Mouse (Mus musculus): ENCODE data around the gene Hoxd3. TPM values are rescaled to one million over a fixed set of nuclear protein-coding genes. Genes with fewer than 3 reads are reported as not detected.

Hoxd3 gene
- polyA plus RNA-seq, 1 experiment from 2014 or later = 14.5 TPM

DNA sequence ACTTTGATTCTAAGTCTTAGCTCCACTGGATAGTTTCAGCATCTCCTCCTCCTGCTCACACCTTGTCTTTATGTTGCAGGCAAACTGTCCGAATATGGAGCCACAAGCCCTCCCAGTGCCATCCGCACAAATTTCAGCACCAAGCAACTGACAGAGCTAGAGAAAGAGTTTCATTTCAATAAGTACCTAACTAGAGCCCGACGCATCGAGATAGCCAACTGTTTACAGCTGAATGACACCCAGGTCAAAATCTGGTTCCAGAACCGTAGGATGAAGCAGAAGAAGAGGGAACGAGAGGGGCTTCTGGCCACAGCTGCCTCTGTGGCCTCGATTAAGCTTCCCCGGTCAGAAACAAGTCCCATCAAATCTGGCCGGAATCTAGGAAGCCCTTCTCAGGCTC lies 52.2 kb downstream of the Hoxd3 start:
- H3K36me3 ChIP-seq (ENCODE audit: control insufficient read depth, insufficient read depth, low read length) = no peaks in the 10 kb centered on the region
- H3K4me2 ChIP-seq (replicated peaks; ENCODE audit: low read depth, low read length) = no peak overlapping the region
- no peak overlapping the region for H3K9ac ChIP-seq (replicated peaks; ENCODE audit: low read depth, low read length)
- no peaks in the 10 kb centered on the region for H3K9me3 ChIP-seq (ENCODE audit: control insufficient read depth, low read depth, low read length)
- peaks cover 10% of the 10 kb centered on the region; the same call in 1 of the 2 replicates for H3K4me1 ChIP-seq (ENCODE audit: control insufficient read depth, insufficient read depth, low read length)
- peaks cover 60% of the 10 kb centered on the region for H3K27me3 ChIP-seq (ENCODE audit: control insufficient read depth, insufficient read depth, low read length)
- ATAC-seq (ENCODE audit: insufficient number of reproducible peaks, insufficient read depth, low FRiP score, low read depth) = no peak
- no peak overlapping the region for H3K27ac ChIP-seq (ENCODE audit: low read length)
- WGBS = 45% methylated on average over 10 of the region's 10 CpGs
- H3K4me3 ChIP-seq (ENCODE audit: low read depth, low read length) = no peak overlapping the region

DNA sequence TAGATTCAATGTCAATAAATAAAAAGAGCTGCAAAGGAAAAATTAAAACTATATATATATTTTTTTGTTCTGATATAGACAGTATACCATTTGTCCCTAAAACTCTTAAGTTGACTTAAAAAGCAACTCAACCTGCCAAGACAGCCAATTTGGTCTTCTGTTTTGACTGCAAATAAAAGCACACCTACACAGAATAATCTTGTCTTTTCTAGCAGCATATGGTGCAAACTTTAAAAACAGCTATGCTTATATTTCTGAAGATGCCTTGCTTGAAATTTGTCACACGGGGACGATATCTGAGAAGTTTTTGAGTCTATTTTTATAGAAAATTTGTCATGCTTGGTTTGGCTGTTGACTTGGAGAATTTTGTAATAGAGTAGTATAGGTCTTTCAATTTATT lies 62.6 kb downstream of the Hoxd3 start:
- ATAC-seq (ENCODE audit: insufficient number of reproducible peaks, insufficient read depth, low FRiP score, low read depth) = no peak
- Histone ChIP-seq H3K9me3 (ENCODE audit: control insufficient read depth, low read depth, low read length) (no peaks in the 10 kb centered on the region), H3K27ac (ENCODE audit: low read length) (no peak overlapping the region), H3K4me3 (ENCODE audit: low read depth, low read length) (no peak overlapping the region), H3K4me1 (ENCODE audit: control insufficient read depth, insufficient read depth, low read length) (no peaks in the 10 kb centered on the region), H3K9ac (replicated peaks; ENCODE audit: low read depth, low read length) (no peak overlapping the region), H3K4me2 (replicated peaks; ENCODE audit: low read depth, low read length) (no peak overlapping the region), H3K36me3 (ENCODE audit: control insufficient read depth, insufficient read depth, low read length) (no peaks in the 10 kb centered on the region), H3K27me3 (ENCODE audit: control insufficient read depth, insufficient read depth, low read length) (no peaks in the 10 kb centered on the region)
- WGBS = 81% methylated on average over 2 of the region's 2 CpGs

DNA sequence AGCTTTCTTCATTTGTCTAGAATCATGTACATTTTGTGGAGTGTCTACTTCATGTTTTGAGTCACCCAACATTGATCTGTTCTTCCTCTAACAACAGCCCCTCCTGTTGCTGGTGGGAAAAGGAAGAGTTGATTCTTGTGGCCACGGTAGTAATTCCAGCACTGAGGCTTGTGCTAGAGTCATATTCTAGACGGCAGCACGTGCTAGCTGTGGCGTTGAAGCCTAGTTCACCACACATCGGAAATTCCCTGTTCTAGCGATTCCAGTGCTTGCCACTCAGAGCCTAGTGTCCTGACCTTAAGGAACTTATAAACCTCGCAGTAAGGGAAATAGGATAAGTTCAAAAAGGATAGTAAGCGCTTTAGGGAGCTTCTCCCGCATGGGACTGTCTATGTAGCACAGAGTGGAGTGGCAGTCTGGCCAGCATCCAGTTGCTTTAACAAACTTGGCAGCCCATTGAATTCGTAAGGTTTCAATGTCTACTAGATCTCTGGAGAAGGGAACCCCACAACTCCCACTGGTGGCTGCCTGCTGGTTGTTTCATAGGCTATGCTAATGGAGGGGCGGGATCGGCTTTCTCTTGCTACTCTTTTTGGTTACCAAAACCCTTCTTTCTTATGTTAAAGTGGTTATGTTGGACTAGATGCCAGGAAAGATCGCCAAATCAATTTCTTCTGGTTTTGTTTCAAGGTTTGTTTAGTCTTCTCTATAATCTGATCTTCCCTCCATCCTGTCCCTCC lies 66.0 kb downstream of the Hoxd3 start:
- H3K9me3 ChIP-seq (ENCODE audit: control insufficient read depth, low read depth, low read length) = no peaks in the 10 kb centered on the region
- H3K27ac ChIP-seq (ENCODE audit: low read length) = no peak overlapping the region
- H3K36me3 ChIP-seq (ENCODE audit: control insufficient read depth, insufficient read depth, low read length) = no peaks in the 10 kb centered on the region
- H3K4me3 ChIP-seq (ENCODE audit: low read depth, low read length) = no peak overlapping the region
- no peak overlapping the region for H3K9ac ChIP-seq (replicated peaks; ENCODE audit: low read depth, low read length)
- no peak for ATAC-seq (ENCODE audit: insufficient number of reproducible peaks, insufficient read depth, low FRiP score, low read depth)
- WGBS = 67% methylated on average over 13 of the region's 13 CpGs
- no peak overlapping the region for H3K4me2 ChIP-seq (replicated peaks; ENCODE audit: low read depth, low read length)
- no peaks in the 10 kb centered on the region for H3K27me3 ChIP-seq (ENCODE audit: control insufficient read depth, insufficient read depth, low read length)
- H3K4me1 ChIP-seq (ENCODE audit: control insufficient read depth, insufficient read depth, low read length) = no peaks in the 10 kb centered on the region

DNA sequence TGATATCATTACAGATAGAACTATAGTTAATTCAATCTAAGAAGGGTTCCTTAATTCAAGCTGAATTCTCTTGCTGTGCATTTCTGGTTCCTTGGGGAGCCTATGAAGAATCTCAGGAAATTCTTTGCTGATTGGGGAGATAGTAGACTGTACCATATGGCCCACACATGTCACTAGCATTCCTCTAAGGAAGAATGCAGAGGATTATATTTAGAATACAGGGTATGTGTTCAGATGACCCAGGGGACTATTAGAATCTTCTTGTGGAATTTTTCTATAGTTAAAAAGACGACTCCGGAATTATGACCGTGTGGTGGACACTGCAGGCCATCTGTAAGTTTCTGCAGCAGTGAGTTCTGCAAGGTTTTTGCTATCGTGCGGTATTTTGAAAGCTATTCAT lies 69.7 kb downstream of the Hoxd3 start:
- ATAC-seq (ENCODE audit: insufficient number of reproducible peaks, insufficient read depth, low FRiP score, low read depth) = no peak
- no peaks in the 10 kb centered on the region for H3K27me3 ChIP-seq (ENCODE audit: control insufficient read depth, insufficient read depth, low read length)
- H3K36me3 ChIP-seq (ENCODE audit: control insufficient read depth, insufficient read depth, low read length) = no peaks in the 10 kb centered on the region
- H3K4me1 ChIP-seq (ENCODE audit: control insufficient read depth, insufficient read depth, low read length) = no peaks in the 10 kb centered on the region
- H3K27ac ChIP-seq (ENCODE audit: low read length) = no peak overlapping the region
- H3K4me2 ChIP-seq (replicated peaks; ENCODE audit: low read depth, low read length) = no peak overlapping the region
- H3K9ac ChIP-seq (replicated peaks; ENCODE audit: low read depth, low read length) = no peak overlapping the region
- H3K9me3 ChIP-seq (ENCODE audit: control insufficient read depth, low read depth, low read length) = no peaks in the 10 kb centered on the region
- WGBS = 86% methylated on average over 5 of the region's 5 CpGs
- no peak overlapping the region for H3K4me3 ChIP-seq (ENCODE audit: low read depth, low read length)

DNA sequence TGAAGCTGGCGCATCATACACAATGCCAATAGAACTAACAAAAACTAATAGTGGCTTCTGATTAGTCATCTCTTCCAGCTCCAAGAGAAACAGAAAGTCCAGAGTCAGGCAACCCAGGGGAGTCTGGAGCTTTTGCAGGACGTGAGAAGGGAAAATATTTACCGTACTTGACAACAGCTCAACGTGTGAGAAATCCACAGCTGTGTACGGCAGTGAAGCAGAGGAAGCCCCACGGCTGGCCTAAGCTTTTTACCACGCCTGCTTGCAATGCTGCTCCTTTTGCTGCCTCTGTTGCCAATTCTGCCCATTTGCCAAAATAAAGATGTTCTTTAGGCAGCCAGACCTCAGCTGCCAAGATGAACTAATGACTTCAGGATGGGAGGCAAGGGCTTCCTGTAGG lies 83.8 kb downstream of the Hoxd3 start:
- Histone ChIP-seq H3K9me3 (ENCODE audit: control insufficient read depth, low read depth, low read length) (no peaks in the 10 kb centered on the region), H3K4me3 (ENCODE audit: low read depth, low read length) (no peak overlapping the region), H3K36me3 (ENCODE audit: control insufficient read depth, insufficient read depth, low read length) (no peaks in the 10 kb centered on the region), H3K9ac (replicated peaks; ENCODE audit: low read depth, low read length) (no peak overlapping the region), H3K27ac (ENCODE audit: low read length) (no peak overlapping the region), H3K4me1 (ENCODE audit: control insufficient read depth, insufficient read depth, low read length) (no peaks in the 10 kb centered on the region), H3K4me2 (replicated peaks; ENCODE audit: low read depth, low read length) (no peak overlapping the region), H3K27me3 (ENCODE audit: control insufficient read depth, insufficient read depth, low read length) (no peaks in the 10 kb centered on the region)
- ATAC-seq (ENCODE audit: insufficient number of reproducible peaks, insufficient read depth, low FRiP score, low read depth) = no peak
- 36% methylated on average over 7 of the region's 7 CpGs for WGBS

MicroRNA genes within 50 kb of the gene (microRNA counts, 519-probe panel; counts per million panel counts)
- 2,836 counts per million, percentile 49 among the panel's probes with 10 or more counts for microRNA mmu-miR-10b

Small RNA genes lying within 50 kb of the gene (microRNA-seq; reads per million reads assigned to microRNA genes)
- gene Gm44463 = not detected
- 4,100 reads per million, percentile 86 among the genes with 10 or more reads in this experiment for gene Mir10b

Other genes starting within 250 kb of the Hoxd3 start
- 28.2 and 28.9 TPM in 2 replicates for gene Lnpk, start 132.5 kb upstream of the Hoxd3 start, polyA plus RNA-seq (2014; fragmentation: Nextera tagmentation; extraction: Ambion mirVana)
- not detected in 2 replicates for gene Evx2, start 52.4 kb upstream of the Hoxd3 start, polyA plus RNA-seq (2014; fragmentation: Nextera tagmentation; extraction: Ambion mirVana)
- gene Hoxd13, start 43.6 kb upstream of the Hoxd3 start, polyA plus RNA-seq (2014; fragmentation: Nextera tagmentation; extraction: Ambion mirVana) = not detected in 2 replicates
- not detected in 2 replicates for gene Hoxd12, start 36.9 kb upstream of the Hoxd3 start, polyA plus RNA-seq (2014; fragmentation: Nextera tagmentation; extraction: Ambion mirVana)
- not detected in 2 replicates for gene Hoxd11, start 32.4 kb upstream of the Hoxd3 start, polyA plus RNA-seq (2014; fragmentation: Nextera tagmentation; extraction: Ambion mirVana)
- 0.14 TPM in 1 of 2 replicates, not detected in the other for gene Hoxd10, start 20.0 kb upstream of the Hoxd3 start, polyA plus RNA-seq (2014; fragmentation: Nextera tagmentation; extraction: Ambion mirVana)
- gene Hoxd9, start 14.2 kb upstream of the Hoxd3 start, polyA plus RNA-seq (2014; fragmentation: Nextera tagmentation; extraction: Ambion mirVana) = 0.22 and 0.41 TPM in 2 replicates
- 2.6 and 2.9 TPM in 2 replicates for gene Hoxd8, start 7.3 kb upstream of the Hoxd3 start, polyA plus RNA-seq (2014; fragmentation: Nextera tagmentation; extraction: Ambion mirVana)
- 0.81 and 0.87 TPM in 2 replicates for gene Hoxd4, start within 50 bp of the Hoxd3 start, polyA plus RNA-seq (2014; fragmentation: Nextera tagmentation; extraction: Ambion mirVana)
- gene Gm28230, start 14.8 kb downstream of the Hoxd3 start, polyA plus RNA-seq (2014; fragmentation: Nextera tagmentation; extraction: Ambion mirVana) = 0.10 TPM in 1 of 2 replicates, not detected in the other
- 0.13 TPM in 1 of 2 replicates, not detected in the other for gene Hoxd1, start 51.1 kb downstream of the Hoxd3 start, polyA plus RNA-seq (2014; fragmentation: Nextera tagmentation; extraction: Ambion mirVana)
- 117 and 120 TPM in 2 replicates for gene Mtx2, start 113.9 kb downstream of the Hoxd3 start, polyA plus RNA-seq (2014; fragmentation: Nextera tagmentation; extraction: Ambion mirVana)

Data from stomach, embryonic 14.5 days (tissue).